Mouse (Mus musculus): ENCODE data around the gene Gsk3a. TPM values are rescaled to one million over a fixed set of nuclear protein-coding genes. Genes with fewer than 3 reads are reported as not detected.

The Gsk3a gene
- polyA plus RNA-seq, 1 experiment from 2014 or later: 5.3 TPM

GRCm38 (mm10) chr7:25233061-25233460, 4.6 kb downstream of the Gsk3a start:
- H3K27me3 ChIP-seq (ENCODE audit: control insufficient read depth, insufficient read depth, low read depth, low read length): no peaks in the 10 kb centered on the region
- no peaks in the 10 kb centered on the region for H3K9me3 ChIP-seq (replicated peaks; ENCODE audit: control insufficient read depth, low read length)
- H3K4me3 ChIP-seq (ENCODE audit: low read depth, low read length): no peak overlapping the region
- WGBS (ENCODE audit: insufficient replicate concordance): 68% methylated on average over 2 of the region's 2 CpGs
- H3K4me2 ChIP-seq (ENCODE audit: low read depth, low read length): no peak overlapping the region
- H3K9ac ChIP-seq (ENCODE audit: low read depth, low read length): no peak overlapping the region
- peaks cover 22% of the 10 kb centered on the region for H3K4me1 ChIP-seq (ENCODE audit: control insufficient read depth, low read depth, low read length)
- peaks cover 58% of the 10 kb centered on the region for H3K36me3 ChIP-seq (ENCODE audit: control insufficient read depth, insufficient read depth)
- no peak for ATAC-seq (ENCODE audit: low read depth)
- H3K27ac ChIP-seq (ENCODE audit: low read length): no peak overlapping the region

DNA sequence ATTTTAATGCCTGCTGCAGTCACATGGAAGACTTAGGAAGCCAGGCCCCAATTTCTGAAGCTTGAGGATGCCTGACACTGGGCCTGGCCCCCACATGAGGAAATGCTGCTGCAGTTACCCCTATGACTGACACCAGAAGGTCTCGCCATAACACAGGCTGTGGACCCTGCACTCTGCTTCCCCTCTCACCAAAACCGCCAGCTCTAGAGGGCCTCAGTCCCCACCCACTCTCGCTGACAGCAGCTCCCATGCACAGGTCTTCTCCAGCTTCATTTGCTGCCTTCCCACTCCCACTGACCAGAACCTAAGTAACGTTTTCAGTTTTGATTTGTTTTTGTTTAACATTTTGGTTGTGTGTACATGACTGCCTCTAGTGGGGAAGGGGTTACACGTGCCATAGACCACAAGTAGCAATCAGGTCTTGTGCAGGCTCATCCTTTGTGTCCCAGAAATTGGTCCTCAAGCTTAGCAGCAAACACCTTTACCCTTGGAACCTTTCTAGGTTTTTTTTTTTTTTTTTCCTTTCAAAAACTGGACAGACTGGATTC, 5.5 kb downstream of the Gsk3a start:
- H3K9ac ChIP-seq (ENCODE audit: low read depth, low read length): no peak overlapping the region
- ATAC-seq (ENCODE audit: low read depth): no peak
- WGBS (ENCODE audit: insufficient replicate concordance): 49% methylated on average over 5 of the region's 5 CpGs
- peaks cover 22% of the 10 kb centered on the region for H3K4me1 ChIP-seq (ENCODE audit: control insufficient read depth, low read depth, low read length)
- H3K27me3 ChIP-seq (ENCODE audit: control insufficient read depth, insufficient read depth, low read depth, low read length): no peaks in the 10 kb centered on the region
- H3K4me3 ChIP-seq (ENCODE audit: low read depth, low read length): no peak overlapping the region
- no peak overlapping the region for H3K27ac ChIP-seq (ENCODE audit: low read length)
- no peak overlapping the region for H3K4me2 ChIP-seq (ENCODE audit: low read depth, low read length)
- peaks cover 67% of the 10 kb centered on the region for H3K36me3 ChIP-seq (ENCODE audit: control insufficient read depth, insufficient read depth)
- no peaks in the 10 kb centered on the region for H3K9me3 ChIP-seq (replicated peaks; ENCODE audit: control insufficient read depth, low read length)

DNA sequence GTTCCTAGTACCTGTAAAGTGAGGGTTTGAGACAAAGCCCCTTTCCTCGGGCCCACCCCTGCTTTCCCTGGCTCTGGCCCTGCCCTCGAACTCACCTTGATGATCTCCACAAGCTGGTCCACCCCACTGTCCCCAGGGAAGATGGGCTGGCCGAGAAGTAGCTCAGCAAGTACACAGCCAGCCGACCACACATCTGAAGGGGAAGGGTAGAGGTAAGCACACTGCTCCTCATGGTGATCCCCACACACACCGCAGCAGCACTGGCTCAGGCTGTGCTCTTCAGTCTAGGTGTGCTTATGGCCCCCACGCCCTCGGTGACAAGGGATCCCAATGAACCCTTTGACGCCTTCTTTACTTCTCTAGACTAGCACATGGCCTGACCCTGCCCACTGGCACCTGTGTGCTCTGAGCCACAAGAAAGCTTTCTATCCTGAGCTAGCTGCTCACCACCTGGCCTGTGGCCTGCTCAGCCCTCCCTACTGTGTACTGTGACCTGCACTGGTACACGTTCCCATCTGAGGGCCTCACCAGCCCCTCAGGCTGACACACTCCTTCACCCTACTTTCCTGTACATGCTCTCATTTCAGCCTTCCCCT, 6.9 kb downstream of the Gsk3a start:
- H3K36me3 ChIP-seq (ENCODE audit: control insufficient read depth, insufficient read depth): peaks cover 81% of the 10 kb centered on the region
- no peak overlapping the region for H3K4me2 ChIP-seq (ENCODE audit: low read depth, low read length)
- peaks cover 12% of the 10 kb centered on the region for H3K4me1 ChIP-seq (ENCODE audit: control insufficient read depth, low read depth, low read length)
- no peak overlapping the region for H3K4me3 ChIP-seq (ENCODE audit: low read depth, low read length)
- H3K9me3 ChIP-seq (replicated peaks; ENCODE audit: control insufficient read depth, low read length): no peaks in the 10 kb centered on the region
- no peaks in the 10 kb centered on the region for H3K27me3 ChIP-seq (ENCODE audit: control insufficient read depth, insufficient read depth, low read depth, low read length)
- no peak for ATAC-seq (ENCODE audit: low read depth)
- H3K9ac ChIP-seq (ENCODE audit: low read depth, low read length): no peak overlapping the region
- WGBS (ENCODE audit: insufficient replicate concordance): 75% methylated on average over 9 of the region's 9 CpGs
- H3K27ac ChIP-seq (ENCODE audit: low read length): no peak overlapping the region

DNA sequence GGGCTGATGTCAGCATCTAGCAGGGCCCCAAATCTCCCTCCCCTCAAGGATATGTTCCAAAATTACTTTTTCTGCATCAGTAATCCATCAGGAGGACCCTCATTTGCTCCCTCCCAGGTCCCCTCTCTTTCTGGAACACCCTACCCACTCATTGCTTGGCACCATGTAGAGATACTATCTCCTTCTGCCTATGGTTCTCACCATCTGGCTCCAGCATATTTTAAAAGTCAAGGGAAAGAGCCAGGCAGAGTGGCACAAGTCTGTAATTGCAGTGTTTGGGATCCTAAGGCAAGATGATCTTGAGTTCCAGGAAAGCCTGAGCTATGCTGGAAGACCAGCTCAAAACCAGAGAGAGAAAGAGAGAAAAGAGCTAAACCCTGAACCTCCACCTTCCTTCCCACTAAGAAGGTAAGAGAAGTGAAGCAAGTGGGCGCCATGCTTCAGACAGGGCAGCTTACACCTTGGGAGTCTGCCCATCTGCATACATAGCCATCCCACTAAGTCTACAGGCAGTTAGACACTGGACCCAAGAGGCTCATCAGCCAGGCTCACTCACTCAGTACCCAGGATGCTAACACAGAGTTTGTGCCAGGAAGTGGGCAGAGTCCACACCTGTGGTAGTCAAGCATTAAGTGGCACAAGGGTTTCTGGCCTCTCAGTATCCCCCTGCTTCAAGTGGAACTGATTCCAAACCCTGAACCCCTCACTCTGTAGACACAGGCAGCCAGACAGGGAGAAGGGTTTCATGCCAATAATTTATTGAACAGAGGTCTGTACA, 9.9 kb downstream of the Gsk3a start:
- Histone ChIP-seq H3K27ac (ENCODE audit: low read length) (peak overlapping the region; percentile 7; the same call in 1 of the 2 replicates), H3K4me2 (ENCODE audit: low read depth, low read length) (no peak overlapping the region), H3K27me3 (ENCODE audit: control insufficient read depth, insufficient read depth, low read depth, low read length) (no peaks in the 10 kb centered on the region), H3K4me1 (ENCODE audit: control insufficient read depth, low read depth, low read length) (peaks cover 11% of the 10 kb centered on the region), H3K4me3 (ENCODE audit: low read depth, low read length) (no peak overlapping the region), H3K9me3 (replicated peaks; ENCODE audit: control insufficient read depth, low read length) (no peaks in the 10 kb centered on the region), H3K36me3 (ENCODE audit: control insufficient read depth, insufficient read depth) (peaks cover 80% of the 10 kb centered on the region), H3K9ac (ENCODE audit: low read depth, low read length) (no peak overlapping the region)
- 74% methylated on average over 1 of the region's 1 CpGs for WGBS (ENCODE audit: insufficient replicate concordance)
- ATAC-seq (ENCODE audit: low read depth): no peak

DNA sequence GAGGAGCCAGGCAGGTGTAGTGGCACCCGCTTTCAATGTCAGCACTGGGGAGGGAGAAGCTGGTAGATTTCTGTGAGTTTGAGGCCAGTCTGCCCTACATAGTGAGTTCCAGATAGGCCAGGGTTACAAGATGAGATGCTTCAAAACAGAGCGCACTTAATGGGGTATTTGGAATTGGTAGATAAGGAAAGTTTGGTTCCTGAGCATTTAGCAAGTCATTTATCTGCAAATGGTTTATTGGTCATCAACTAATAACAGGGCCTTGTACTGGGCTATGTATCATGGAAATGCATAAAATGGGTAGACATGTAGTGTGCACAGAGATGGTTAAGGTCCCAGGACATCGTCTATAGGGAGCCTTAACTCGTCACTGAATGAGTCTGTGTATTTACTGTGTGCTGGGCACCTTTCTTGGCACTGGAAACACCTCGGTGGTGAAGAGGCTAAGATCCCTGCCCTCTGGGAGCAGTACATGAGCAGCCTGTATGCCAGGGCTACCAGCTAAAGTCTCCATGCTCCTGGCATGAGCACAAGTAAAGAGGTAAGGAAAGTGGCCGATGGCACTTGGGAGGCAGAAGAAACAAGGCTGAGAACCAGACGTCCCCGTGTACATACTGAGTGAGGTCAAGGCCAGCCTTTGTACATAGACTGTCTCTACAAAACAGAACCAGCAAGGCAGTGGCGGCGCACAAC, 15.2 kb downstream of the Gsk3a start:
- H3K27me3 ChIP-seq (ENCODE audit: control insufficient read depth, insufficient read depth, low read depth, low read length): no peaks in the 10 kb centered on the region
- H3K36me3 ChIP-seq (ENCODE audit: control insufficient read depth, insufficient read depth): peaks cover 36% of the 10 kb centered on the region
- H3K27ac ChIP-seq (ENCODE audit: low read length): peak overlapping the region; percentile 91
- peak overlapping the region; percentile 98 for H3K4me3 ChIP-seq (ENCODE audit: low read depth, low read length)
- peaks cover 45% of the 10 kb centered on the region for H3K4me1 ChIP-seq (ENCODE audit: control insufficient read depth, low read depth, low read length)
- WGBS (ENCODE audit: insufficient replicate concordance): 60% methylated on average over 10 of the region's 10 CpGs
- H3K9me3 ChIP-seq (replicated peaks; ENCODE audit: control insufficient read depth, low read length): no peaks in the 10 kb centered on the region
- peak overlapping the region; percentile 88 for H3K9ac ChIP-seq (ENCODE audit: low read depth, low read length)
- peak overlapping the region; percentile 91 for H3K4me2 ChIP-seq (ENCODE audit: low read depth, low read length)
- no peak for ATAC-seq (ENCODE audit: low read depth)

- under 1% methylated on average over 43 of the region's 45 CpGs for WGBS (ENCODE audit: insufficient replicate concordance)
- H3K4me1 ChIP-seq (ENCODE audit: control insufficient read depth, low read depth, low read length): peaks cover 48% of the 10 kb centered on the region
Measured at GRCm38 (mm10) chr7:25221102-25221883, 16.4 kb downstream of the Gsk3a start, which contains the start of gene Zfp526. Zfp526 (plus strand) TSS chr7:25221425.

GRCm38 (mm10) chr7:25220457-25221101, 17.1 kb downstream of the Gsk3a start, which contains the start of gene Dedd2:
Dedd2 (minus strand) TSS chr7:25220615.
- H3K27ac ChIP-seq (ENCODE audit: low read length): peak within 1 kb of the TSS; percentile 98
- no peaks in the 10 kb centered on the region for H3K9me3 ChIP-seq (replicated peaks; ENCODE audit: control insufficient read depth, low read length)
- H3K27me3 ChIP-seq (ENCODE audit: control insufficient read depth, insufficient read depth, low read depth, low read length): no peaks in the 10 kb centered on the region
- peak within 1 kb of the TSS; percentile 91 for H3K9ac ChIP-seq (ENCODE audit: low read depth, low read length)
- peak within 1 kb of the TSS; percentile 98 for H3K4me3 ChIP-seq (ENCODE audit: low read depth, low read length)
- 2% methylated on average over 20 of the region's 20 CpGs for WGBS (ENCODE audit: insufficient replicate concordance)
- peak within 1 kb of the TSS; percentile 91 for H3K4me2 ChIP-seq (ENCODE audit: low read depth, low read length)
- H3K36me3 ChIP-seq (ENCODE audit: control insufficient read depth, insufficient read depth): peaks cover 29% of the 10 kb centered on the region
- ATAC-seq (ENCODE audit: low read depth): peak; percentile 10
- peaks cover 48% of the 10 kb centered on the region for H3K4me1 ChIP-seq (ENCODE audit: control insufficient read depth, low read depth, low read length)

More at GRCm38 (mm10) chr7:25221102-25221883, 16.4 kb downstream of the Gsk3a start, which contains the start of gene Zfp526:
- Histone ChIP-seq H3K4me3 (ENCODE audit: low read depth, low read length) (peak within 1 kb of the TSS; percentile 98), H3K4me2 (ENCODE audit: low read depth, low read length) (peak within 1 kb of the TSS; percentile 91), H3K36me3 (ENCODE audit: control insufficient read depth, insufficient read depth) (peaks cover 30% of the 10 kb centered on the region), H3K27me3 (ENCODE audit: control insufficient read depth, insufficient read depth, low read depth, low read length) (no peaks in the 10 kb centered on the region), H3K9me3 (replicated peaks; ENCODE audit: control insufficient read depth, low read length) (no peaks in the 10 kb centered on the region), H3K9ac (ENCODE audit: low read depth, low read length) (peak within 1 kb of the TSS; percentile 88), H3K27ac (ENCODE audit: low read length) (peak within 1 kb of the TSS; percentile 98)
- peak; percentile 86 for ATAC-seq (ENCODE audit: low read depth)
